Mouse (Mus musculus) cortical plate, adult 2 months (tissue): ENCODE measurements at regions not wholly inside any gene's neighbourhood (a gene's known extent, or its start where the extent isn't known, plus 50 kb on each side); places are given as distances from the start of the nearest gene placed in this dataset.

Source experiments
- CTCF ChIP-seq: fragments of 200-500 bp; IDR thresholded peaks from 2 replicates; pipeline ENCODE4 v1.5.1; 2011; ENCODE audit warnings: mild to moderate bottlenecking, control low read depth, low read length; ENCODE audit not compliant: insufficient read depth; ENCODE audit errors: extremely low read depth
- POLR2A ChIP-seq: fragments of 200-500 bp; IDR thresholded peaks from 2 replicates; pipeline ENCODE4 v1.6.1; 2011; ENCODE audit warnings: mild to moderate bottlenecking, low read length, control low read depth; ENCODE audit not compliant: insufficient read depth; ENCODE audit errors: extremely low read depth

GRCm38 (mm10) chr12:7291557-7291956 is 685.9 kb upstream of the Apob start:
- no peak for TF ChIP-seq POLR2A
- TF ChIP-seq CTCF = no peak
